Mouse (Mus musculus): ENCODE data around the gene Irak2. TPM values are rescaled to one million over a fixed set of nuclear protein-coding genes. Genes with fewer than 3 reads are reported as not detected.

The Irak2 gene
- polyA plus RNA-seq (2014; fragmentation: Nextera tagmentation; extraction: Ambion mirVana), result 5.7 and 8.2 TPM in 2 replicates

GRCm38 (mm10) chr6:113638302-113639040, at the start of gene Irak2:
Irak2 (plus strand) TSS chr6:113638467.
- no peaks in the 10 kb centered on the region for H3K9me3 ChIP-seq (ENCODE audit: control insufficient read depth, low read length)
- ATAC-seq (replicated peaks; ENCODE audit: low FRiP score, low TSS enrichment, low read depth) (peak; percentile 91), DNase-seq (ENCODE audit: low spot score) (peak; percentile 93)
- whole genome bisulfite sequencing, result 7% methylated on average over 37 of the region's 37 CpGs
- H3K27me3 ChIP-seq (replicated peaks; ENCODE audit: control insufficient read depth, insufficient read depth, low read length), result no peaks in the 10 kb centered on the region
- 0 out of 2 replicates have a peak within 1 kb of the TSS, but pooled peaks have one; percentile 4 for H3K27ac ChIP-seq (ENCODE audit: low read depth)
- peak within 1 kb of the TSS; percentile 50 for H3K4me3 ChIP-seq (ENCODE audit: low read depth, low read length)
- H3K4me2 ChIP-seq (ENCODE audit: low read length), result peak within 1 kb of the TSS; percentile 61
- H3K4me1 ChIP-seq (replicated peaks; ENCODE audit: control insufficient read depth, insufficient read depth, low read length), result no peaks in the 10 kb centered on the region
- peak within 1 kb of the TSS; percentile 51 for H3K9ac ChIP-seq (ENCODE audit: low read length)
- H3K36me3 ChIP-seq (ENCODE audit: control insufficient read depth, insufficient read depth, low read length), result no peaks in the 10 kb centered on the region

- H3K9me3 ChIP-seq (ENCODE audit: control insufficient read depth, low read length), result no peaks in the 10 kb centered on the region
- H3K4me2 ChIP-seq (ENCODE audit: low read length), result no peak overlapping the region
- H3K27ac ChIP-seq (ENCODE audit: low read depth), result no peak overlapping the region
- ATAC-seq (replicated peaks; ENCODE audit: low FRiP score, low TSS enrichment, low read depth) (no peak), DNase-seq (ENCODE audit: low spot score) (no peak)
- 0 out of 2 replicates have a peak, but pooled peaks cover 8% of the 10 kb centered on the region for H3K36me3 ChIP-seq (ENCODE audit: control insufficient read depth, insufficient read depth, low read length)
- H3K27me3 ChIP-seq (replicated peaks; ENCODE audit: control insufficient read depth, insufficient read depth, low read length), result no peaks in the 10 kb centered on the region
- H3K4me3 ChIP-seq (ENCODE audit: low read depth, low read length), result no peak overlapping the region
- no peaks in the 10 kb centered on the region for H3K4me1 ChIP-seq (replicated peaks; ENCODE audit: control insufficient read depth, insufficient read depth, low read length)
- H3K9ac ChIP-seq (ENCODE audit: low read length), result no peak overlapping the region
- WGBS, result 94% methylated on average over 2 of the region's 2 CpGs
These were observed 45.6 kb upstream of the Irak2 start for GRCm38 (mm10) chr6:113592637-113593036.

- Histone ChIP-seq H3K4me1 (replicated peaks; ENCODE audit: control insufficient read depth, insufficient read depth, low read length) (0 out of 2 replicates have a peak, but pooled peaks cover 4% of the 10 kb centered on the region), H3K9ac (ENCODE audit: low read length) (no peak overlapping the region), H3K4me3 (ENCODE audit: low read depth, low read length) (no peak overlapping the region), H3K4me2 (ENCODE audit: low read length) (no peak overlapping the region), H3K27ac (ENCODE audit: low read depth) (no peak overlapping the region), H3K27me3 (replicated peaks; ENCODE audit: control insufficient read depth, insufficient read depth, low read length) (no peaks in the 10 kb centered on the region), H3K36me3 (ENCODE audit: control insufficient read depth, insufficient read depth, low read length) (no peaks in the 10 kb centered on the region), H3K9me3 (ENCODE audit: control insufficient read depth, low read length) (no peaks in the 10 kb centered on the region)
- WGBS, result 88% methylated on average over 4 of the region's 4 CpGs
- no peak for DNase-seq (ENCODE audit: low spot score)
- ATAC-seq (replicated peaks; ENCODE audit: low FRiP score, low TSS enrichment, low read depth), result no peak
These were observed 40.3 kb upstream of the Irak2 start for GRCm38 (mm10) chr6:113597945-113598344.

GRCm38 (mm10) chr6:113599833-113600232, 38.4 kb upstream of the Irak2 start:
- Histone ChIP-seq H3K27me3 (replicated peaks; ENCODE audit: control insufficient read depth, insufficient read depth, low read length) (no peaks in the 10 kb centered on the region), H3K9me3 (ENCODE audit: control insufficient read depth, low read length) (no peaks in the 10 kb centered on the region), H3K4me1 (replicated peaks; ENCODE audit: control insufficient read depth, insufficient read depth, low read length) (0 out of 2 replicates have a peak, but pooled peaks cover 4% of the 10 kb centered on the region), H3K27ac (ENCODE audit: low read depth) (no peak overlapping the region), H3K9ac (ENCODE audit: low read length) (no peak overlapping the region), H3K4me2 (ENCODE audit: low read length) (no peak overlapping the region), H3K4me3 (ENCODE audit: low read depth, low read length) (no peak overlapping the region), H3K36me3 (ENCODE audit: control insufficient read depth, insufficient read depth, low read length) (no peaks in the 10 kb centered on the region)
- ATAC-seq (replicated peaks; ENCODE audit: low FRiP score, low TSS enrichment, low read depth) (no peak), DNase-seq (ENCODE audit: low spot score) (no peak)
- WGBS, result 63% methylated on average over 5 of the region's 5 CpGs

- 0 out of 2 replicates have a peak within 1 kb of the TSS, but pooled peaks have one; percentile 4 for H3K27ac ChIP-seq (ENCODE audit: low read depth)
- DNase-seq (ENCODE audit: low spot score), result peak; percentile 53
- 0 out of 2 replicates have a peak within 1 kb of the TSS, but pooled peaks have one; percentile 7 for H3K4me2 ChIP-seq (ENCODE audit: low read length)
- no peak for ATAC-seq (replicated peaks; ENCODE audit: low FRiP score, low TSS enrichment, low read depth)
- no peak within 1 kb of the TSS for H3K4me3 ChIP-seq (ENCODE audit: low read depth, low read length)
- peaks cover 8% of the 10 kb centered on the region for H3K4me1 ChIP-seq (replicated peaks; ENCODE audit: control insufficient read depth, insufficient read depth, low read length)
- WGBS, result 36% methylated on average over 23 of the region's 23 CpGs
- H3K36me3 ChIP-seq (ENCODE audit: control insufficient read depth, insufficient read depth, low read length), result no peaks in the 10 kb centered on the region
- H3K9me3 ChIP-seq (ENCODE audit: control insufficient read depth, low read length), result no peaks in the 10 kb centered on the region
- 0 out of 2 replicates have a peak within 1 kb of the TSS, but pooled peaks have one; percentile 3 for H3K9ac ChIP-seq (ENCODE audit: low read length)
- no peaks in the 10 kb centered on the region for H3K27me3 ChIP-seq (replicated peaks; ENCODE audit: control insufficient read depth, insufficient read depth, low read length)
These were observed 37.6 kb upstream of the Irak2 start, which contains the start of gene Fancd2os for GRCm38 (mm10) chr6:113600543-113601139. Fancd2os (minus strand) TSS chr6:113600715.

GRCm38 (mm10) chr6:113602821-113603220, 35.4 kb upstream of the Irak2 start:
- Histone ChIP-seq H3K36me3 (ENCODE audit: control insufficient read depth, insufficient read depth, low read length) (0 out of 2 replicates have a peak, but pooled peaks cover 8% of the 10 kb centered on the region), H3K4me2 (ENCODE audit: low read length) (no peak overlapping the region), H3K27ac (ENCODE audit: low read depth) (no peak overlapping the region), H3K9ac (ENCODE audit: low read length) (no peak overlapping the region), H3K27me3 (replicated peaks; ENCODE audit: control insufficient read depth, insufficient read depth, low read length) (no peaks in the 10 kb centered on the region), H3K4me1 (replicated peaks; ENCODE audit: control insufficient read depth, insufficient read depth, low read length) (peaks cover 19% of the 10 kb centered on the region), H3K9me3 (ENCODE audit: control insufficient read depth, low read length) (no peaks in the 10 kb centered on the region), H3K4me3 (ENCODE audit: low read depth, low read length) (no peak overlapping the region)
- WGBS, result 94% methylated on average over 6 of the region's 6 CpGs
- DNase-seq (ENCODE audit: low spot score) (no peak), ATAC-seq (replicated peaks; ENCODE audit: low FRiP score, low TSS enrichment, low read depth) (no peak)

- no peaks in the 10 kb centered on the region for H3K27me3 ChIP-seq (replicated peaks; ENCODE audit: control insufficient read depth, insufficient read depth, low read length)
- H3K4me2 ChIP-seq (ENCODE audit: low read length), result peak overlapping the region; percentile 52
- no peak for DNase-seq (ENCODE audit: low spot score)
- peak overlapping the region; percentile 87 for H3K4me3 ChIP-seq (ENCODE audit: low read depth, low read length)
- H3K36me3 ChIP-seq (ENCODE audit: control insufficient read depth, insufficient read depth, low read length), result 0 out of 2 replicates have a peak, but pooled peaks cover 11% of the 10 kb centered on the region
- no peaks in the 10 kb centered on the region for H3K9me3 ChIP-seq (ENCODE audit: control insufficient read depth, low read length)
- peak overlapping the region; percentile 72 for H3K9ac ChIP-seq (ENCODE audit: low read length)
- peaks cover 19% of the 10 kb centered on the region for H3K4me1 ChIP-seq (replicated peaks; ENCODE audit: control insufficient read depth, insufficient read depth, low read length)
- ATAC-seq (replicated peaks; ENCODE audit: low FRiP score, low TSS enrichment, low read depth), result no peak; the same call in 1 of the 2 replicates
- 54% methylated on average over 12 of the region's 12 CpGs for WGBS
- H3K27ac ChIP-seq (ENCODE audit: low read depth), result peak overlapping the region; percentile 66; the same call in 1 of the 2 replicates
These were observed 34.3 kb upstream of the Irak2 start for GRCm38 (mm10) chr6:113603993-113604392.

GRCm38 (mm10) chr6:113604432-113605223, 33.6 kb upstream of the Irak2 start, which contains the start of gene Brk1:
Brk1 (plus strand) TSS chr6:113604772.
- Histone ChIP-seq H3K36me3 (ENCODE audit: control insufficient read depth, insufficient read depth, low read length) (0 out of 2 replicates have a peak, but pooled peaks cover 11% of the 10 kb centered on the region), H3K4me1 (replicated peaks; ENCODE audit: control insufficient read depth, insufficient read depth, low read length) (peaks cover 19% of the 10 kb centered on the region), H3K27me3 (replicated peaks; ENCODE audit: control insufficient read depth, insufficient read depth, low read length) (no peaks in the 10 kb centered on the region), H3K4me3 (ENCODE audit: low read depth, low read length) (peak within 1 kb of the TSS; percentile 87), H3K9me3 (ENCODE audit: control insufficient read depth, low read length) (no peaks in the 10 kb centered on the region), H3K9ac (ENCODE audit: low read length) (peak within 1 kb of the TSS; percentile 72), H3K4me2 (ENCODE audit: low read length) (peak within 1 kb of the TSS; percentile 87), H3K27ac (ENCODE audit: low read depth) (peak within 1 kb of the TSS; percentile 66)
- DNase-seq (ENCODE audit: low spot score) (peak; percentile 94), ATAC-seq (replicated peaks; ENCODE audit: low FRiP score, low TSS enrichment, low read depth) (peak; percentile 81)
- WGBS, result under 1% methylated on average over 65 of the region's 65 CpGs

Measured in intestine, embryonic 14.5 days (tissue).